Mouse (Mus musculus) ES-E14 (cell line): Measurements from ENCODE around the gene Gm9918. TPM values are rescaled to one million over a fixed set of nuclear protein-coding genes. Genes with fewer than 3 reads are reported as not detected.
A peak's percentile ranks its signal among the peaks of the same experiment; 100 is the strongest.

Source experiments
- DNase-seq: peaks from one replicate; pipeline ENCODE4 v3.0.0-alpha.2; 2013; ENCODE audit warnings: low read depth, low spot score
- H3K27ac ChIP-seq: 2 replicates; pipeline ENCODE4 v1.5.1; 2012; ENCODE audit warnings: low read depth, mild to moderate bottlenecking, low read length, moderate library complexity, mixed read lengths; ENCODE audit not compliant: poor library complexity, insufficient read depth, severe bottlenecking
- H3K36me3 ChIP-seq: 2 replicates; pipeline ENCODE4 v1.6.1; 2012; ENCODE audit warnings: mild to moderate bottlenecking, low read length, moderate library complexity, mixed read lengths; ENCODE audit not compliant: control insufficient read depth, poor library complexity, insufficient read depth, severe bottlenecking
- H3K4me1 ChIP-seq, 2 experiments: fragments of 150-350 bp in 1 of 2; sonication (generic) in 1 of 2; 2 replicates each; pipeline ENCODE4 v1.6.1; 2012; ENCODE audit warnings: low read length in 2 of 2, mild to moderate bottlenecking in 1 of 2, mixed read lengths in 1 of 2; ENCODE audit not compliant: control insufficient read depth in 2 of 2, insufficient read depth in 2 of 2, poor library complexity in 1 of 2
- H3K4me3 ChIP-seq, 2 experiments: fragments of 150-350 bp in 1 of 2; sonication (generic) in 1 of 2; 2 replicates each; pipeline ENCODE4 v1.5.1; 2012; ENCODE audit warnings: low read length in 2 of 2, low read depth in 1 of 2, mild to moderate bottlenecking in 1 of 2, mixed read lengths in 1 of 2; ENCODE audit not compliant: insufficient read depth in 1 of 2, poor library complexity in 1 of 2, severe bottlenecking in 1 of 2
- H3K9ac ChIP-seq: 2 replicates; pipeline ENCODE4 v1.6.1; 2012; ENCODE audit warnings: low read depth, mild to moderate bottlenecking, low read length, mixed read lengths; ENCODE audit not compliant: poor library complexity, insufficient read depth, severe bottlenecking
- H3K9me3 ChIP-seq: fragments of 150-350 bp; sonication (generic); 2 replicates; pipeline ENCODE4 v1.6.1; 2012; ENCODE audit warnings: low read depth, mild to moderate bottlenecking, low read length; ENCODE audit not compliant: control insufficient read depth, insufficient read depth
- CHD2 ChIP-seq: IDR thresholded peaks from 2 replicates; pipeline ENCODE4 v1.6.1; 2014; ENCODE audit warnings: mild to moderate bottlenecking, low read depth, low read length, inconsistent platforms
- HCFC1 ChIP-seq: IDR thresholded peaks from 2 replicates; pipeline ENCODE4 v1.6.1; 2012; ENCODE audit warnings: low read length, inconsistent platforms, borderline replicate concordance; ENCODE audit not compliant: insufficient read depth
- MAFK ChIP-seq: IDR thresholded peaks from 2 replicates; pipeline ENCODE4 v1.6.1; 2014; ENCODE audit warnings: mild to moderate bottlenecking, low read depth, low read length, inconsistent platforms; ENCODE audit not compliant: insufficient read depth
- ZC3H11A ChIP-seq: IDR thresholded peaks from 2 replicates; pipeline ENCODE4 v1.6.1; 2012; ENCODE audit warnings: low read depth, mild to moderate bottlenecking, inconsistent platforms, low read length, borderline replicate concordance
- ZNF384 ChIP-seq: IDR thresholded peaks from 2 replicates; pipeline ENCODE4 v1.6.1; 2012; ENCODE audit warnings: low read depth, low read length, inconsistent platforms
- in situ Hi-C, 2 experiments: fragments of 600-800 bp; cut with MboI; formaldehyde crosslinking; loops; one replicate each; pipeline ENCODE4 v1.15.1; 2025; ENCODE audit warnings: low sequenced_read_pairs in 2 of 2, inconsistent platforms in 1 of 2; ENCODE audit not compliant: unreplicated experiment in 2 of 2
- total RNA-seq: library from RNA; depleted of rRNA; stranded (reverse); fragments of 300-350 nt; gene quantifications from 2 replicates; pipeline ENCODE4 v1.2.3, GENCODE M21; 2012

Gm9918 gene
- total RNA-seq, 1 experiment, result 0.45 TPM

DNA sequence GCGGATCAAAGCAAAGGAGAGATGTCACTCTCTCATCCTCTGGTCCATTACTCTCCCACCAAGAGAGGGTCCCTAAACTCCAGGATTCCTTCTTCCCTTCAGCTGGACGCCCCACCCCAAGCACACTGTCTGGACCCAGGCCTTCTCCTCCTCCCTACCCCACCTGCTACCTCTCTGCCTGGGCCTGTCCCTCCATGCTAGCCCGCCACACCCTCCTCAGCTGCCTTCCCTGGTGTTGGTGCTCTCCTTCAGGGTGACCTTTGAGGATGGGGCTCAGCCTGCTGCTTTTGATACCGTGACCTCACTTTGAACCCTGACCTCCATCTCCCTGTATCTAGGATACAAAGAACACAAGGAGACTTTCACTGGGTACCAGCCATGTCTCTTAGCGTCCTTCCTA is 19.8 kb upstream of the Gm9918 start:
- no peak overlapping the region; a peak in 1 of 4 replicates for H3K4me3 ChIP-seq
- in situ Hi-C loops, result no loop called here

DNA sequence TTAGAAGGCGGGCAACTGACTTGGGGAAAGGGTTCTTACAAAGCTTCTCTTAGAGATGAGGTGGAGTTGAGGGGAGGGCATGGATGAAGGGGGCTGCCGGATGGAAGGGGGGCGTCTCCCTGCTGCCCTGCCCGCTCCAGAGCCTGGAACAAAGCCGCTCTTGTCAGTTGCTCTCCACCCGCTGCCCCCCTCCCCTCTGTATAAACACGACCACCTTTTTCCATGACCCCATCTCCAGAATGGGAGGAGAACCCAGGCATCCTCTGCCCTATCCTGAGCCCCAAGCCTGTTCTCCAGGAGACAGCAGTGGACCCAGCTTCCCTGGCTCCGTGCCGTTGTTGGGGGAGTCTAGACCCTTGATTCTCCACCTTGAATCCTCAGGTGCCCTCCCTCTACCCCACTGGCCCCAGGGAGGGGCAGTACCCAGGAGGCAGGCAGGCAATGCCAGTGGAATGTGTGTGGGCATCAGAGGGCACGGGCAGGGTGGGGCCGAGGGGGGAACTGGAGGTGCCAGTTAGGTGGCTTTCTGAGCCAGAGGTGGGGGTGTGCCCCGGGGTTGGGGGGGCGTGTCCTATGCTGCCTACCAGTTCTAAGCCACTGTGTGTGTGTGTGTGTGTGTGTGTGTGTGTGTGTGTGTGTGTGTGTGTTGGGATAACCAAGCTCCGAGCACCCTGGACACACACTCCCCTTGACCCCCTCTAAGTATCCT is 14.7 kb upstream of the Gm9918 start:
- Histone ChIP-seq H3K36me3 (peaks cover 2% of the 10 kb centered on the region; the same call in 1 of the 2 replicates), H3K9me3 (no peaks in the 10 kb centered on the region), H3K27ac (no peak overlapping the region), H3K4me3 (no peak overlapping the region), H3K9ac (no peak overlapping the region), H3K4me1 (peaks cover 14 to 48% of the 10 kb centered on the region in 2 experiments; a peak in 3 of 4 replicates)
- no peak for TF ChIP-seq MAFK
- TF ChIP-seq HCFC1, result no peak
- TF ChIP-seq ZC3H11A, result no peak
- no peak for TF ChIP-seq ZNF384
- no peak for TF ChIP-seq CHD2
- DNase-seq, result no peak
- in situ Hi-C loops, result no loop called here

More for the DNA sequence above, 19.8 kb upstream of the Gm9918 start:
- Histone ChIP-seq H3K27ac (peak overlapping the region; percentile 98; the same call in 1 of the 2 replicates), H3K36me3 (peaks cover 2% of the 10 kb centered on the region; the same call in 1 of the 2 replicates), H3K9me3 (no peaks in the 10 kb centered on the region), H3K4me1 (peaks cover 9 to 41% of the 10 kb centered on the region in 2 experiments), H3K9ac (peak overlapping the region; percentile 69; the same call in 1 of the 2 replicates)
- DNase-seq, result no peak
- TF ChIP-seq ZC3H11A (no peak), ZNF384 (no peak), HCFC1 (no peak), CHD2 (no peak), MAFK (no peak)

DNA sequence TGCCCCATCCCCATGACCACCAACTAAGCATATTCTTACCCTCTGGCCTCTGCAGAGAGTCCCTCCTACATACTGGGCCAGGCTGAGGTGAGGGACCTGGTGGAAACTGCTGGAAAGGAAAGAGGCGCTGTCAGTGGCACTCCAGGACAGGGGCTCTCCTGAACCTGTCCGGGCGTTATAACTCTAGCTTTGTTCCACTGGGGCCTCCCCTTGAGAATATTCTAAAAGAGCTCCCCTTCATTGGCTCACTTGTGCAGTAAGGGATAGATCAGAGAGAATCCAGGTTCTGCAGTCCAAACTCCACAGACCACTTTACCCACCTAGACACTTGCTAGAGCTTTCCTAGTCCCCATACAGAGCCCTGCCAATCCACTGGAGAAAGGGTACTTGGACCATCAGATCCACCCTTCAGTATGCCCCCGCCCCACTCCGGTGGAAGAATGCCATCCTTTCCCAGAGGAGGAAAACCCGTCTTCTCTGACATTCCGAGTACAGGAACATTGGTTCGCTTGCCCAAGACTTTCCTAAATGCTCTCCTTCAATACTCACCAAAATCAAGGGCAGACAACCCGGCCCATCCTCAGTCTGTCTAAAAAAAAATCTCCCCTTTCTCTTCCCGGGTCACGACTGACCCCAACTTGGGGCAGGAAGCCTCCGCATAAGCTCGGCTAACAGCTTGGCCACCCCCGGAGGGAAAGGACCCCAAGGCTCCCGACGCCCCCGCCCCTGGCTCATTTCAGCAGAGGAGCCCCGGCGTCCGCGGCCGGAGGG is 13.7 kb upstream of the Gm9918 start:
- no peak for TF ChIP-seq HCFC1
- no peak for TF ChIP-seq CHD2
- TF ChIP-seq ZNF384, result no peak
- TF ChIP-seq ZC3H11A, result no peak
- peaks cover 9 to 43% of the 10 kb centered on the region in 2 experiments; a peak in 3 of 4 replicates for H3K4me1 ChIP-seq
- peak overlapping the region; percentile 75 to 84 for H3K4me3 ChIP-seq
- no peaks in the 10 kb centered on the region for H3K9me3 ChIP-seq
- H3K27ac ChIP-seq, result no peak overlapping the region
- peak overlapping the region; percentile 69 for H3K9ac ChIP-seq
- H3K36me3 ChIP-seq, result peaks cover 2% of the 10 kb centered on the region; the same call in 1 of the 2 replicates
- in situ Hi-C loops, result no loop called here
- no peak for DNase-seq

DNA sequence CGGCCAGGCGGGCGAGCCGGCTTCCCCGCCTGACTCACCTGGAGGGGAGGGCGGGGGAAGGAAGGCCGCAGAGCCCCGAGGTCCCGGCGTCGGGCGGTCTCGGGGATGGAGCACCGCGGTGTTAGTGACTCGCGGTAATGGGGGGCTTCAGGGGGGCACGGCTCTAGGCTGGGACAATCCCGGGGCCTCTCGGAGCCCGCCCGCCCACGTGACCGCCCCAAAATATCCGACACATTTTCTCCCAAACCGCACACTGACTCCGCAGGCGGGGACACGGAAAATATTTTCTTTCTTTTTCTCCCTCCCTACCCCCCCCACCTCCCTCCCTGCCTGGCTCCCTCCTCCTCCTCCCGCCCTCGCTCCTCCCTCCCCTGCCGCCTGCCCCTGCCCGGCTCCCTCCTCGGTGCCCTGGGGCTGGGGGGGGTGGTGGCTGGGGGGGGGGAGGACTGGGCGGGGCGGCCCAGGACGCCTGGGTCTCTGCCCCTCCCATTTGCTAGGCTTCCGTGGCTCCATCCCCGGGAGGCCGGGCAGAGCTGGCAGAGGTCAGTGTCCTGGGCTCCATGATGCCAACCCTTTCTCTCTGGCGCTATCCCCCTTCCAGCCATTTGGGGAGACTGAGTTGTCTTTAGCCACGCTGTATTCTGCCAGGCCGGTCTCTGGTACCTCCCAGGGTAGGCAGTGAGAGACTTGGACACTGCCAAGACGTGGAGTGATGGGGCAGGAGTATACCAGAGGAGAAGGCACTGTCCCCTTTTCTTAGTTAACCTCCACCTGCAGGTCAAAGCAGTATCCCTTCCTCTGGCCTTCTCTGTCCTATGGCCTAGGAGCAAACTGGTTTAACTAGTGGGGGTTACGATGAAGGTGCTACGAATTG is 12.9 kb upstream of the Gm9918 start, which contains the start of gene Rarg:
TSS of gene Rarg (minus strand) at position 316 of the 874 bp plus-strand sequence.
- DNase-seq, result no peak
- H3K27ac ChIP-seq, result peak within 1 kb of the TSS; percentile 29; the same call in 1 of the 2 replicates
- in situ Hi-C loops, result no loop called here
- peaks cover 2% of the 10 kb centered on the region; the same call in 1 of the 2 replicates for H3K36me3 ChIP-seq
- peak within 1 kb of the TSS; percentile 69 for H3K9ac ChIP-seq
- H3K4me3 ChIP-seq, result peak within 1 kb of the TSS; percentile 75 to 84
- H3K4me1 ChIP-seq, result peaks cover 14 to 43% of the 10 kb centered on the region in 2 experiments
- no peaks in the 10 kb centered on the region for H3K9me3 ChIP-seq
- TF ChIP-seq MAFK (no peak), HCFC1 (no peak), ZNF384 (no peak), CHD2 (no peak), ZC3H11A (no peak)
